Mouse (Mus musculus): ENCODE measurements around the gene Stard5.

Stard5 gene

GRCm38 (mm10) chr7:83631828-83632681 lies at the start of gene Stard5:
TSS of gene Stard5 (plus strand) at chr7:83631959.
- peak; percentile 93 for DNase-seq

GRCm38 (mm10) chr7:83584639-83585471 lies 46.9 kb upstream of the Stard5 start, which contains the start of gene Tmc3:
TSS of gene Tmc3 (plus strand) at chr7:83584927.
- peak; percentile 62 for DNase-seq

DNA sequence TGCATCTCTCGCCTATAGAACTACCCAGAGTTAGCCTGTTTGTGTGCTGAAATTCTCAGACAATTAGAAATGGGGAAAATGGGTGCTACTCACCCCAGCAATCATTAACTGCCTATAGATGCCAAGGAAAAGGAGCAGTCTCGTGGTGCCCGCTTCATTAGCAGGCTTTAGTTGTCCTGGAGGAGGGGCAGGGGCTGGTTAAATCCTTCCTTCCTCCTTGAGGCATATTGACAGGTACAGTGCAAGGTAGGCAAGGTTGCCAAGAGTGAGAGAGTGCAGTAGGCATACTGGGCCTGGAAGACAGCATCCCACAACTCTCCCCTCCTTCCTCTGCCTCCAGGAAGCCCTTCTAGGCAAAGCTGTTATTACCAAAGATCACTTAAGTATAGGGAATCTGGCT lies 37.7 kb upstream of the Stard5 start:
- DNase-seq: no peak

GRCm38 (mm10) chr7:83597063-83597462 lies 34.7 kb upstream of the Stard5 start:
- DNase-seq: no peak

DNA sequence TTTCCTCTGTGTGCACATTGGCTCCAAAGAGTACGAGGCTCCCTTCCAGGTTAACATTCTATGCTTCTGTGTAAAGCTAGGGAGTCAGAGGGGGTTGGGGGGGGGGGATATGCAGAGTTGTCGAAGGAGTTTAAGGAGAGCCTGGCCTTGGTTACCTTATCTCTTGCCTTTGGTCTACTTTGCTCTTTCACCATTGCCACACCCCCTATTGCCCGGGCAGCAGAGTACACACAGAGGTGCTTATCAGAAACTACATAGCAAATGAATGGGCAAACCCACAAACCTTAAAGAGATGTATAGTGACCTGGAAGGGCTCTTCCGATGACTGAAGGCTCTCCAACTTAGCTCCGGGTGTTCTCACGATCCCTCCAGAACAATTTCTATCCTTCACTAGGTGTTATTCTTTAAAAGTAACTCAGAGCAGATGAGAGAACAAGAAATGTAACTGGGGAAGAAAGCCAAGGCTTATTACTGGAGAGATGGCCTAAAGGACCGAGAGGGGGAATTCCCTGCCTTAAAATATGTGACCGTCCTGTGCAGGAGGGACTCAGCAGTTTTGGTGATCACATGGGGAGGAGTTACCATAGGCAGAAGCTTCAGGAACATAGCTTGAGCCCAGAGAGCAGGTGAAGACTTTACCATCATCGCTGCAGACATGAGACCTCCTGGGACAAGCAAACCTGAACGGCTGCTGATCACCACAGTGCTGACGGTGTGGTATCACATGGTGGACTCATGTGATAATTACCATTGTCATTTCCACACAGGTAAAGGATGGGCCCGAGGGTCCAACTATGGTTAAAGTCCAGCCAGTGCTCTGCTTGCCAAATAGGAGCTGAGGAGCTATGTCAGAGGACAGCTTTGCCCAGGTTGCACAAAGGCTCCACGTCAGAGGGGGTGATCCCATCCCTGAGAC lies 32.5 kb upstream of the Stard5 start:
- DNase-seq: no peak

- DNase-seq: peak; percentile 33
These were observed 31.9 kb upstream of the Stard5 start for GRCm38 (mm10) chr7:83599913-83600286.

DNA sequence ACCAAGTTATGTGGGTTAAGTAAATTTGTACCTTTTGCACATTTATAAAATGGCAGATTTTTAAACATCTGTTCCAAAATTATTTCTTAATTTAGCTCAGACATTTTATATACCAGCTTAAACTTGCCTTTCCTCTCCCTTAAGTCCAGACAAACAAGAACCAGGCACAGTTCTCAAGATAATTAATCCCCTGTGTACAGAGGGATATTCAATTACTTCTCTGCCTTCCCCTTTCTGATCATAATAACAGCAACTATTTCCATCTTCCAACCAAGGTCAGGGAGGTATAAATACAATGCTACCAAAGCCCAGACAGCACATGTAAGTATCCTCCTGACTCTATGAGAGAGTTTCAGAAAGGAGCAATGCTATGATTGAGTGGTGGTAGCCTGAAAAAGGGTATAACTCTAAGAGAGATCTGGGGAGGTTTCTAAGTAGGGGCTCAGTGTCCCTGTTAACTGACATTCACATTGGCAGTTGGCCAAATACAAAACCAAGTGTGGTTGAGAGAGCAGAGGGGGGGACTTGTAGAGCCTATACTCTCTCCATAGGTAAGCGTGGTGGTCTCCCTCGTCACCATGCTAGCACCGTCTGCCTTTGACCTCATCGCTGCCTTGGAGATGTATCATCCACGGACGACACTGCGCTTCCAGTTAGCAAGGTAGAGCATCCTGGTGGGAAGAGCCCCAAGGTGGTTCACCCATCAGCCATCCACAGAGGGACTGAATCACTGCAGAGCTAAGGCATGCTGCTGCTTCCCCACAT lies 27.4 kb upstream of the Stard5 start:
- no peak for DNase-seq

- DNase-seq: no peak
These were observed 25.0 kb upstream of the Stard5 start for GRCm38 (mm10) chr7:83606796-83607195.

- DNase-seq: no peak
These were observed 21.9 kb upstream of the Stard5 start for GRCm38 (mm10) chr7:83609891-83610290.

- DNase-seq: no peak
These were observed 19.9 kb upstream of the Stard5 start for GRCm38 (mm10) chr7:83611886-83612285.

DNA sequence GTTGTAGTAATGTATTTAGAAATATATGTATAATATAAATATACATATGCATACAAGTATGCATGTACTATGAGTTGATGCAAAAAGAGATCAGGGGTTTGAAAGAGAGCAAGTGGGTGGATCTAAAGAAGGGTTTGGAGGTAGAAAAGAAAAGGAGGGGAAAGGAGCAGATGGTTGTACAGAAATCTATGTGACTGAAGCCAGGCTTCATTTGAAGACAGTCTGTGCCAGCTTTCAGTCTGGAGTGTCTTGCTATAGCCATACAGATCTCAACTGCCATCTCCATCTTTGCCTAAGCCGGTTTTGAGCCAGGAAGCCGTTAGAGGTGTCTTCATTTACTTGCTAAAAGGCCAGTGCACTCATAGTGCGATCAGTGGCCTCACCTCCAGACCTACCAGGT lies 16.5 kb upstream of the Stard5 start:
- no peak for DNase-seq

GRCm38 (mm10) chr7:83615815-83616214 lies 15.9 kb upstream of the Stard5 start:
- DNase-seq: no peak

GRCm38 (mm10) chr7:83616268-83616667 lies 15.5 kb upstream of the Stard5 start:
- DNase-seq: no peak

- DNase-seq: no peak
These were observed 13.1 kb upstream of the Stard5 start for GRCm38 (mm10) chr7:83618709-83619108.

GRCm38 (mm10) chr7:83622582-83622981 lies 9.2 kb upstream of the Stard5 start:
- DNase-seq: no peak

- no peak for DNase-seq
These were observed 7.7 kb upstream of the Stard5 start for GRCm38 (mm10) chr7:83624065-83624464.

GRCm38 (mm10) chr7:83626557-83627257 lies 5.1 kb upstream of the Stard5 start:
- no peak for DNase-seq

DNA sequence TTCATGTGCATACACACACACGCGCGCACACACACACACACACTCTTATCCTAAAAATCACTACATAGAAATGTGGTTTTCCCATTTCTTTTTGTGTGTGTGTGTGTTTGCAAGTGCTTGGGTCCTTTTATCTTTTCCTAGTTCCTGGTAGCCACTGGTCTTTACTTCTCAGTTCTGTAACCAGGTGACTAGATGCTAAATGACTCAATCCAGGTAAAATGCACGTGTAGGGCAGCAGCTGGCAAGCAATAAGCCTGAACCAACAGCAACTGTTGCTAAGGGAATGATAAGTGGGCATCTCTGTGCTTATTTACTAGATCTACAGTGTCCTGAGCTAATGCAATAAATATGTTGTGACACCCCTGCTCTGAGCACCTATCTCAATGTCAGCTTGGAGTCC lies 4.4 kb upstream of the Stard5 start:
- DNase-seq: no peak

GRCm38 (mm10) chr7:83631073-83631827 lies 509 bp upstream of the Stard5 start:
- DNase-seq: no peak

DNA sequence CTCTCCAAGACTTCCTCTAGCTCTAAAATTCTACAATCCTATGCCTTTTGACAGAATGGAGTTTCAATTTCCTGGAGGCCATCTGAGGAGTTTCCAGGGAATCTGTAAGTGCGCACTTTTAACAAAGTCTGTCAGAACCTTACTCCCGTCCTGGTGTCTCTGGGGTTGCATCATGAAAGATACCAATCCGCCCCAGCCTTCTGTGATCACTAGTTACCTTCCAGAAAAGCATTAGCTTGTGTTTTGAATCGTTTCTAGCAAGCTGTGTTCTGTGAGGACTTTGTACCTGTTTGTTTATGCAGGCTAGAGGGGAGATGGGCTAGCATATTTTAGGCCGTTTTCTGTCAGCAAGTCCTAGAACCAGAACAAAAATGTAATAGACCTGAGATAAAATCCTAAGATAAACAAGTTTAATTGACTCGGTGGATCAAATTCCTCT lies 942 bp downstream of the Stard5 start:
- no peak for DNase-seq

DNA sequence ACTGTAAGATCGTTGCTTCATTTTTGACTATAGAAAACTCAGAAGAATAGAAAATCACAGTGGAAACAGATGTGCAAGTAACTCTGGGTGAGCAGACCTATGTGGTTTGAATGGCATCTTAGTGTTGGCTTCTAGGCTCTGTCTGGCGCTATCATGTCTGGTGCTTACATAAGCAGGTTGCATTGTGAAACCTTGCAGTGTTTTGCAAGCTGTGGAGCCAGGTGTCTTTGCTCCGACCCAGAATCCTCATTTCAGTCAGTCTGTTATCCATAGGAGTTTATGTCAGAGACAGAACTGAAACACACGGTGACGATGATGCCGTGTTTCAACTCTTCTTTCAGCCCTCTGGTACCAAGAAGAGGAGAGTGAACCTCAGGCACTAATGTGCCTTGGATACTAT lies 2.1 kb downstream of the Stard5 start:
- no peak for DNase-seq

All from right cerebral cortex, adult 18-20 months (tissue).